Mouse (Mus musculus) liver, embryonic 13.5 days (tissue): ENCODE measurements at regions not wholly inside any gene's neighbourhood (a gene's known extent, or its start where the extent isn't known, plus 50 kb on each side); places are given as distances from the start of the nearest gene placed in this dataset.
A peak's percentile ranks its signal among the peaks of the same experiment; 100 is the strongest.
"Not testable (repeated sequence)": the region's sequence is repeated elsewhere in the genome, so short reads cannot be mapped to it uniquely, and the experiment has no call there.

Source experiments
- ATAC-seq: fragments of 200-750 bp; cut with Nextera tagmentation; 2 replicates; pipeline ENCODE4 v1.8.0; 2017; ENCODE audit warnings: low read depth, mild to moderate bottlenecking, moderate number of reproducible peaks, moderate library complexity
- DNase-seq: peaks from one replicate; pipeline ENCODE4 v3.0.0; 2022
- H3K27ac ChIP-seq: fragments of 300-500 bp; sonication (generic); 2 replicates; pipeline ENCODE4 v1.5.1; 2015; ENCODE audit warnings: moderate library complexity, mild to moderate bottlenecking, inconsistent platforms
- H3K27me3 ChIP-seq: fragments of 300-500 bp; sonication (generic); 2 replicates; pipeline ENCODE4 v1.6.1; 2015; ENCODE audit warnings: mild to moderate bottlenecking, inconsistent platforms
- H3K36me3 ChIP-seq: fragments of 300-500 bp; sonication (generic); 2 replicates; pipeline ENCODE4 v1.6.1; 2015; ENCODE audit warnings: mild to moderate bottlenecking, inconsistent platforms
- H3K4me1 ChIP-seq: fragments of 300-500 bp; sonication (generic); replicated peaks from 2 replicates; pipeline ENCODE4 v1.6.1; 2015; ENCODE audit warnings: inconsistent platforms
- H3K4me2 ChIP-seq: fragments of 300-500 bp; sonication (generic); 2 replicates; pipeline ENCODE4 v1.6.1; 2015; ENCODE audit warnings: inconsistent platforms, mild to moderate bottlenecking, moderate library complexity
- H3K4me3 ChIP-seq: fragments of 300-500 bp; sonication (generic); replicated peaks from 2 replicates; pipeline ENCODE4 v1.5.1; 2015; ENCODE audit warnings: mild to moderate bottlenecking, inconsistent platforms
- H3K9ac ChIP-seq: fragments of 300-500 bp; sonication (generic); 2 replicates; pipeline ENCODE4 v1.6.1; 2015; ENCODE audit warnings: mild to moderate bottlenecking, inconsistent platforms
- H3K9me3 ChIP-seq: fragments of 300-500 bp; sonication (generic); replicated peaks from 2 replicates; pipeline ENCODE4 v1.6.1; 2016; ENCODE audit warnings: inconsistent platforms
- WGBS: fragments of 180-500 bp; shearing (Covaris S2); methylation state at CpG from one replicate; pipeline ENCODE4 v1.1.7; 2015; ENCODE audit not compliant: insufficient replicate concordance; 5-methylcytosine and 5-hydroxymethylcytosine counted together

DNA sequence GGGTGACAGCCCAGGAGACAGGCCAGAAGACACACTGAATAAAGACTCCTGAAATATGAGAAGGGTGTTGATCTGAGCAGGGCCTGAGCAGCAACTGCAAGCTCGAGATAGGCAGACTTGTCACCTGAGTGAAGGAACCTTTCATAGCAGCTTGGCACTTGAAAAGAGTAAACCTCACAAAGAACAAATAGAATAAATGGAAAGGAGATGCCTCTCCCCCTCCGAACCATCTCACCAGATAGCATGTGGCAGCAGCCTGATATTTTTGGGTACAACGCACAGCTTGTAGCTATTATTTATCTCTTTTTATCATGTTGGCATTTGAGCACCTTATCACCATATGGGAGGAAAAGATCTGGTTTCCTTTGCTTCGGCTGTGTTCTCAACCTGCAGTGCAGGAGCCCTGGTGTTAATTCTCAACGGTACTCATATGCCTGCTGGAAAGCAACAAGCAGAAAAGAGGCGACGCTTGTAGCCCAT, 88.0 kb upstream of the Nabp1 start:
- Histone ChIP-seq H3K9me3 (no peaks in the 10 kb centered on the region), H3K27me3 (no peaks in the 10 kb centered on the region), H3K27ac (peak overlapping the region; percentile 65), H3K36me3 (no peaks in the 10 kb centered on the region), H3K9ac (no peak overlapping the region), H3K4me3 (no peak overlapping the region), H3K4me2 (peak overlapping the region; percentile 23; the same call in 1 of the 2 replicates), H3K4me1 (peaks cover 28% of the 10 kb centered on the region)
- DNase-seq = peak; percentile 9
- ATAC-seq = peak; percentile 90
- WGBS = 16% methylated on average over 7 of the region's 7 CpGs

DNA sequence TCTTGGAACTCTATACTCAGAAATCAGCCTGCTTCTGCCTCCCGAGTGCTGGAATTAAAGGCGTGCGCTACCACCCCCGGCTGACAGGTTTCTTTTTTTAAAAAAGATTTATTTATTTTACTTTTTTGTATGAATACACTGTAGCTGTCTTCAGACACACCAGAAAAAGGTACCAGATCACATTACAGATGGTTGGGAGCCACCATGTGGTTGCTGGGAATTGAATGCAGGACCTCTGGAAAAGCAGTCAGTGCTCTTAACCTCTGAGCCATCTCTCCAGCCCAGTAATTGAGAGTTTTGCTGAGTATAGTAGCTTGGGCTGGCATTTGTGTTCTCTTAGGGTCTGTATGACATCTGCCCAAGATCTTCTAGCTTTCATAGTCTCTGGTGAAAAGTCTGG, 78.4 kb upstream of the Nabp1 start:
- H3K27me3 ChIP-seq, ATAC-seq, H3K9ac ChIP-seq, H3K4me2 ChIP-seq, H3K4me3 ChIP-seq, H3K36me3 ChIP-seq, H3K4me1 ChIP-seq, H3K27ac ChIP-seq, DNase-seq, H3K9me3 ChIP-seq: not testable (repeated sequence)
- 86% methylated on average over 4 of the region's 4 CpGs for WGBS

DNA sequence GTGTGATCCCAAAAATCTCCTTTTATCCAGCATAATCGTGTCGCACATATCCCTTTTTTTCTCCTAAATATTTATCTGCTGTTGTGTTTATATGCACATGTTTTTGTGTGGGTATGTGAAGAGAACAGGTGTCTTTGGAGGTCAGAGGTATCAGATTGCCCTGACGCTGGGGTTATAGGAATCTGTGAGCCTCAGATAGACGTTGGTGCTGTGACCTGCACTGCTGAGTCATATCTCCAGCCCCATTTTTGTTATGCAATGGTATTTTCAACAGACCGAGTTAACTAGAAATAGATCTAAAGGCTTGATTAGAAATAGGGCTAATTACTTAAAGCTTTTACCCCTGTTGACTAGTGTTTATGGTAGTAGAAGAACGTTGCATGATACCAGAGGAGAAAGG, 75.5 kb upstream of the Nabp1 start:
- DNase-seq (no peak), ATAC-seq (0 out of 2 replicates have a peak, but pooled peaks have one; percentile 57)
- Histone ChIP-seq H3K27me3 (no peaks in the 10 kb centered on the region), H3K4me1 (peaks cover 9% of the 10 kb centered on the region), H3K4me3 (no peak overlapping the region), H3K4me2 (no peak overlapping the region), H3K27ac (no peak overlapping the region), H3K9ac (no peak overlapping the region), H3K36me3 (no peaks in the 10 kb centered on the region), H3K9me3 (no peaks in the 10 kb centered on the region)
- WGBS = 30% methylated on average over 6 of the region's 6 CpGs

DNA sequence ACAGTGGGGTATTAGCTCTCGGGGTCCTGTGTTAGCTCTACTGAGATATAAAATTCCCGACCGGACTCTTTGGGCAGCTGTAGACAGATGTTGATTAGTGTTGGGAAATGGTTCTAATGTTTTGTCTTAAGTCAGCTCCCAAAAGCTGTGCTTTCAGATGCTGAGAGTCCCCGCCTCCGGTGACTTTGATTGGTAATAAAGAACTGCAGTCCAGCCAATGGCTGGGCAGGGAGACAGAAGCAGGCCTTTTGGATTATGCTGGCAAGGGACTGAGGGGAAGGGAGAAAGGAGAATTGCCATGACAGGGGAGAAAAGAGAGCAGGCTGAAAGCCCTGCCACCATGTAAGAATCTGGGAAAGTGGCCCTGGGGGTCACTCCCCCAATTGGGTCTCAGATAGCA, 73.4 kb upstream of the Nabp1 start:
- Histone ChIP-seq H3K27ac (no peak overlapping the region), H3K4me1 (peaks cover 9% of the 10 kb centered on the region), H3K9ac (no peak overlapping the region), H3K27me3 (no peaks in the 10 kb centered on the region), H3K4me2 (no peak overlapping the region), H3K9me3 (no peaks in the 10 kb centered on the region), H3K4me3 (no peak overlapping the region), H3K36me3 (no peaks in the 10 kb centered on the region)
- 71% methylated on average over 5 of the region's 5 CpGs for WGBS
- DNase-seq = no peak
- ATAC-seq = no peak

DNA sequence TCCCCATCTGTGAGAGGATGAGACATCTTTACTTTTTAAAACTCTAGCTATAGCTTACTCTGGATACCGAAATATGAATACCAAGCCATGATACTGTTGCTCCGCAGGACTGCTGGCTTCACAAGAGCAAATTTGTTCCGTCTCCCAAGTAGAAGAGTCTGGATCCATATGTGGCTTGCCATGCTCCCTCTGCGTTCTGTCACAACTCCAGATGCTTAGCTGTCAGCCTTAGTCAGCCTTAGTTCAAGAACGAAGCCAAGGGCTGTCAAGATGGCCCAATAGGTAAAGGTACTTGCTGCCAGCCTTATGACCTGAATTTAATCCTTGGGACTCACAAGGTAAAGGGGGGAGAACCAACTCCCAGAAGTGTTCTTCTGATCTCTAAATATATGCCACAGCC, 64.6 kb upstream of the Nabp1 start:
- WGBS = 80% methylated on average over 5 of the region's 5 CpGs
- Histone ChIP-seq H3K9ac (no peak overlapping the region), H3K9me3 (no peaks in the 10 kb centered on the region), H3K36me3 (no peaks in the 10 kb centered on the region), H3K27ac (no peak overlapping the region), H3K4me1 (no peaks in the 10 kb centered on the region), H3K4me2 (no peak overlapping the region), H3K4me3 (no peak overlapping the region), H3K27me3 (no peaks in the 10 kb centered on the region)
- no peak for ATAC-seq
- no peak for DNase-seq

DNA sequence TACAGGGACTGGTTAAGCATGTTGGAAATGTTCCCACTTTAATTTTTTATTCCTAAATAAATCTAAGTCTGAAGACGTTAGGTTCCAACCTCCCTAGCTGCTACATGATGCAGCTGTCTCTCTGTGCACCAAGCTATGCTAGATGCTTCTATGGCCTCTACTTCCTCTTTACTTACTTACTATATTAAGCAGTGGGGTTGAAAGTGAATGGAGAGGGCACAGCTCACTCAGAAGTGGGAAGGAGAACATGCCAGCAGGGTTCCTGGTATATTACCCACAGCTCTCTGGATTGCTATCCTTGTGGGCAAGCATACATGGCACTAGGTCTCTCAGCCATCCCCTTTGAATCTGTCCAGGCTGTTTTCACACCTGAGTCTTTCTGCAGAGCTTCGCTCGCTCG, 61.4 kb upstream of the Nabp1 start:
- no peak overlapping the region for H3K9ac ChIP-seq
- no peak overlapping the region for H3K4me3 ChIP-seq
- H3K36me3 ChIP-seq = no peaks in the 10 kb centered on the region
- no peak overlapping the region for H3K27ac ChIP-seq
- 55% methylated on average over 4 of the region's 4 CpGs for WGBS
- H3K4me2 ChIP-seq = no peak overlapping the region
- no peak for DNase-seq
- H3K4me1 ChIP-seq = no peaks in the 10 kb centered on the region
- H3K27me3 ChIP-seq = no peaks in the 10 kb centered on the region
- H3K9me3 ChIP-seq = no peaks in the 10 kb centered on the region
- ATAC-seq = no peak

DNA sequence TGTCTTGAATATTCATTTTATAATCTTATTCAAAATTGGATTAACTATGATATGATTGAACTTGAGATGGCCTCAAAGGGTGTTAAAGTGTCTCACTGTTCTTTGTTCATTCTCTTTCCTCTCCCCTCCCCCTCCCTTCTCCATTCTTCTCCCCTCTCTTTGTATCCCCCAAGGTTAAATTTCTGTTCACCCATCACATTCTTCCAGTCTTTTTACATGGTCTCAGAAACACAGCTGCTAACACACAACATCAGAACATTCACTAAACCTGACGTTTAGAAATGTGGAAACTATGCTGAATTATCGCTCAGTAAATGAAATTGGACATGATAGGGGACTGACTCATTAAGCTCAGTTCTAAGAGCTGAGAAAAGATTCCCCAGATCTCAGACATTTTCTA, 60.6 kb upstream of the Nabp1 start:
- no peaks in the 10 kb centered on the region for H3K36me3 ChIP-seq
- H3K4me3 ChIP-seq = no peak overlapping the region
- no peak overlapping the region for H3K27ac ChIP-seq
- H3K9me3 ChIP-seq = no peaks in the 10 kb centered on the region
- H3K4me1 ChIP-seq = no peaks in the 10 kb centered on the region
- no peak overlapping the region for H3K9ac ChIP-seq
- no peak for ATAC-seq
- no peaks in the 10 kb centered on the region for H3K27me3 ChIP-seq
- no peak for DNase-seq
- WGBS = 74% methylated on average over 2 of the region's 2 CpGs
- H3K4me2 ChIP-seq = no peak overlapping the region

DNA sequence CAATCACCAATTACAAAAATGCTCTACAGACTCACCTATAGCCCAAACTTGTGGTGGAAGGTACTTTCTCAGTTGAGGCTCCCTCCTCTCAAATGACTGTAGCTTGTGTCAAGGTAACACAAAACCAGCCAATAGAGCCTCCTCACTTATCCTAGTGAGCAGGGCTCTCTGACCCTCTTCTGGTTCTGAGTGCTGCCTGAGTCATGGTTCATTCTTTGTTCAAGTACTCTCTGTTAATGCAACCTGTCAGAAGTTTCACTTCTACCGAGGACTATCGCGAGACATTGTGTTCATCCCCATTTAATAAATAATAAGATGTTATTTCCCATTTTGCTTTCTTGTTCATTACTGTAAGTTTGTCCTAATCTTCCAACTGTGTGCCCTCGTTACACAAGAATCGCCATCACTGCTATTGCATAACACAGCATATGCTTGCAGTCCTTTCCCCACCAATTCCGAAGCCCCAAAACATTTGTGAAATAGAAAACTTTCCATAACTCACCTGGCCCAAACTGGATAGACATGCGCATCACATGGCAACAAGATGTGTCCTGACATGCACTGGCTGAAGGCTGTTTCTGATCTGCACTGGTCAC, 59.6 kb upstream of the Nabp1 start:
- Histone ChIP-seq H3K4me3 (no peak overlapping the region), H3K36me3 (no peaks in the 10 kb centered on the region), H3K4me1 (no peaks in the 10 kb centered on the region), H3K9me3 (no peaks in the 10 kb centered on the region), H3K9ac (no peak overlapping the region), H3K4me2 (no peak overlapping the region), H3K27ac (no peak overlapping the region), H3K27me3 (no peaks in the 10 kb centered on the region)
- no peak for ATAC-seq
- WGBS = 75% methylated on average over 7 of the region's 7 CpGs
- DNase-seq = no peak

DNA sequence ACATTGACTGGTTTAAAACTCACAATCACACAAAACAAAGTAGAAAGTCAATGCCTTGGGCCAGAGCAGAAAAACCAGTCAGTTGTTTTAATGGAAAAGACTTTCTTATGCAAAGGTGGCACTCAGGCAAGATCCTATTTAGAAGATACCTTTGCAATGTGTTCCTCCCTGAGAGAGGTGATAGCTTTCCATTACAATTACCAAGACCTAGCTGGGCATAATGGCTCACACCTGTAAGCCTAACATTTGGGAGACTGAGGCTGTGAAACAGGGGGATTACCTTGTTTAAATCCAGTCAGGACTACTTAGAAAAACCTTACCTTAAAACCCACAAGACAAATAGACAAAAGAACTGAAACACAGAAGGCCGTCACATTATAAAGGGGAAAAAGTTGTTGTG, 57.9 kb upstream of the Nabp1 start:
- ATAC-seq (no peak), DNase-seq (no peak)
- WGBS = 72% methylated on average over 1 of the region's 1 CpGs
- Histone ChIP-seq H3K4me3 (no peak overlapping the region), H3K4me2 (no peak overlapping the region), H3K36me3 (no peaks in the 10 kb centered on the region), H3K9me3 (no peaks in the 10 kb centered on the region), H3K27me3 (no peaks in the 10 kb centered on the region), H3K27ac (no peak overlapping the region), H3K4me1 (peaks cover 4% of the 10 kb centered on the region), H3K9ac (no peak overlapping the region)

DNA sequence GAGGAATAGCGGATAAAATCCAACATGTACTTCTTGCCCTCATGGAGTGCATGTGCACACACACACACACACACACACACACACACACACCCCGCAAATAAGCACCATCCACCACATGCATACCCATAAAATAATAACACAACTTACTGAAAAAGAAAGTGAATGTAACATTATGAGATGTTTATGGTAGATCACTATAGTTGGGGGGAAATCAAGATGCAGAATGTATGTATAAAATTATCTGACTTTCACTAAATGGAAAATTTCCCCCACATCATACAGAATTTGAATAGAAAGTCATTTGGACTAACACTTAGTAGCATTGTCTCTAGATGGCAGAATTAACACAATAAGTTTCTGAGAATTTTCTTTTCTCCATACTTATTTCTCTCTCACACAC, 57.2 kb upstream of the Nabp1 start:
- Histone ChIP-seq H3K27me3 (no peaks in the 10 kb centered on the region), H3K4me2 (no peak overlapping the region), H3K27ac (no peak overlapping the region), H3K4me3 (no peak overlapping the region), H3K9ac (no peak overlapping the region), H3K9me3 (no peaks in the 10 kb centered on the region), H3K36me3 (no peaks in the 10 kb centered on the region), H3K4me1 (peaks cover 9% of the 10 kb centered on the region)
- ATAC-seq = no peak
- no peak for DNase-seq
- 69% methylated on average over 2 of the region's 2 CpGs for WGBS

DNA sequence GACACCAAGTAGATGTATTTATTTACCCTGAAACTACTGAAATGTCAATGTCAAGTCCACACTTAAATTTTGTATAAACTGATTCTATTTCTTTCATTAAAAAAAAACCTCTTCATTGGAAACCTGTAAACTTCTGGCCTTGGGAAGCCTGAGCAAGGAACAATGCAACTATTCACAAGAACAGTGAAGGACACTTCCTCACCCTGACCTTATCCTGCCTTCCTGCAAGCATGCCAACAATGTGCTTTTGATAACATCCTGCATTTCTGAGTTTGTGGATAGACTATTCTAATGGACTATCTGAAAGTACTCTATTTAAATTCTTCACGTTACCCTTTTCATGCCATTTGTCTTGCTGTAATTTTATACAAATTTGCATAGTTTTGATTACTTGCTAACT, 53.1 kb upstream of the Nabp1 start:
- H3K4me2 ChIP-seq = no peak overlapping the region

DNA sequence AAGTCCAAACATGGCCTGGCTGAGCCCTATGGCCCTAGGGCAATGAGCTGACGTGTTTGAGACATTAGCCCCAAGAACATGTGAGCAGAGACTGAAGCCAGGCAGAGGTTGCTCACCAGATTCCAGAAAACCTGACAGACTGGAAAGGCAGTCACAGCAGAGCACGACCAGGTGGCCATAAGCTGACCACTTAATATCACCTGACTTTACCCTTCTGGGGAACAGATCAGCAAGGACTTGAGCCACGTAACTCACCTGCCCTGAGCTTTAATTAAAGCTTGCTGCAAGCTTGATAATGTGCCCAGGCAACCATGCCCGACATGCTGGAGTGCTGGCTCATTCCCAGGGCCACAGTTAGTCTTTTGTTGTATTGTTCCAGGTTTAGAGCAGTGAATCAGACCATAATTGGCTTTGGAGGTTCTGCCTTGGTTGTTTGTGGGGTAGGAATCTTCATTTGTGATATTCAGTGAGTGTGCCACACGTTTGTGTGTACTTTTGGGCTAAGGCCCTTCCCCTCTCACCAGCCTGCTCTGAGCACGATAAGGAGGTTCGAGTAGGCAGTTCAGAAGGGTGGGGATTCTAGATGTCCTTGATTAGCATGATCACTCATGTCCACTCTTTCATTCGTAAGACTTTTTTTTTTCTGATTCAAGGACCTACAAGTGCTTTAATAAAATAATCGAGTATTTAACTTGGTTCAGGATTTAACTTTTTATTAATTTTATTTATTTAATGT, 52.1 kb upstream of the Nabp1 start:
- no peak overlapping the region for H3K9ac ChIP-seq
- no peak overlapping the region for H3K4me3 ChIP-seq
- 40% methylated on average over 9 of the region's 9 CpGs for WGBS
- peak overlapping the region; percentile 4; the same call in 1 of the 2 replicates for H3K4me2 ChIP-seq
- no peaks in the 10 kb centered on the region for H3K27me3 ChIP-seq
- ATAC-seq = peak; percentile 97
- H3K4me1 ChIP-seq = peaks cover 19% of the 10 kb centered on the region
- no peaks in the 10 kb centered on the region for H3K36me3 ChIP-seq
- peak overlapping the region; percentile 40 for H3K27ac ChIP-seq
- H3K9me3 ChIP-seq = no peaks in the 10 kb centered on the region
- DNase-seq = peak; percentile 29

More for the DNA sequence above, 53.1 kb upstream of the Nabp1 start:
- 59% methylated on average over 1 of the region's 1 CpGs for WGBS
- Histone ChIP-seq H3K4me3 (no peak overlapping the region), H3K36me3 (no peaks in the 10 kb centered on the region), H3K9me3 (no peaks in the 10 kb centered on the region), H3K27me3 (no peaks in the 10 kb centered on the region), H3K4me1 (peaks cover 19% of the 10 kb centered on the region), H3K9ac (no peak overlapping the region), H3K27ac (no peak overlapping the region)
- ATAC-seq = no peak
- no peak for DNase-seq
